ENCODE assay signal across 14 mouse cellular contexts in the genomic region with DNA sequence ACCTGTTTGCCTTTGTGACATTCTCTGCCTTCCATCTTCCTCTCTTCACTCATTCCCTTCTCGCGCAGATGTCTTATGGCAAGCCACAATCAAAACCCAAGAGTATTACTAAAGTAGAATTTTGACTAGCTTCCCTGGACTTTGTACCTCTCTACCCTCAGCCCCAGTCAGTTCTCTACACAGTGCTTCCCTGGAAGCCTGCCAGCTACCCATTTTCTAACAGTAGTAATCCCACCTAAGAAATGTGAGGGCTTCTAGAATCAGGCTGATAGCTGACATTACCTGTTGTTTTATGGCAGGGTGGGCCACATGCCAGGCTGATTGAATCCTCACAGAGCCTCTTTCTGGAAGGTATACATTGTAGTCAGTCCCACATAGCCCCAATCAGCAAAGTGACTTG.
"Had no signal": no experiment of that assay in that cellular context is flagged by ENCODE, and none has a peak within 500 bp of the region (broad histone marks: within the 10 kb centered on the region; RNA-seq: fewer than 3 reads in every experiment).

No protein-coding gene starts in this region.

- H3K27ac ChIP-seq: kidney, postnatal 0 days; left cerebral cortex, adult 2 months; liver, embryonic 13.5 days; stomach, postnatal 0 days had no signal

- H3K4me3 ChIP-seq: left cerebral cortex, adult 2 months; liver, embryonic 13.5 days had no signal

- DNase-seq: layer of hippocampus, postnatal 36 days; liver, embryonic 13.5 days; lung, adult 2 months; lung, postnatal 14 days; lung, postnatal 4 days; midbrain, embryonic 14.5 days; right cerebral cortex, postnatal 14 days; right cerebral cortex, postnatal 4 days; thymus, postnatal 36 days had no signal

- H3K4me2 ChIP-seq: liver, embryonic 13.5 days; midbrain, embryonic 11.5 days had no signal

- H3K27me3 ChIP-seq: liver, embryonic 13.5 days had no signal

- H3K4me1 ChIP-seq: liver, embryonic 13.5 days had no signal

- H3K9ac ChIP-seq: liver, embryonic 13.5 days had no signal

- ATAC-seq: hindbrain, embryonic 16.5 days had no signal

- H3K9me3 ChIP-seq: liver, embryonic 13.5 days had no signal
